Mouse (Mus musculus): ENCODE results near the gene Rev3l. TPM values are rescaled to one million over a fixed set of nuclear protein-coding genes. Genes with fewer than 3 reads are reported as not detected.

Gene Rev3l
- polyA plus RNA-seq, 1 experiment from 2014 or later = 15.6 TPM

DNA sequence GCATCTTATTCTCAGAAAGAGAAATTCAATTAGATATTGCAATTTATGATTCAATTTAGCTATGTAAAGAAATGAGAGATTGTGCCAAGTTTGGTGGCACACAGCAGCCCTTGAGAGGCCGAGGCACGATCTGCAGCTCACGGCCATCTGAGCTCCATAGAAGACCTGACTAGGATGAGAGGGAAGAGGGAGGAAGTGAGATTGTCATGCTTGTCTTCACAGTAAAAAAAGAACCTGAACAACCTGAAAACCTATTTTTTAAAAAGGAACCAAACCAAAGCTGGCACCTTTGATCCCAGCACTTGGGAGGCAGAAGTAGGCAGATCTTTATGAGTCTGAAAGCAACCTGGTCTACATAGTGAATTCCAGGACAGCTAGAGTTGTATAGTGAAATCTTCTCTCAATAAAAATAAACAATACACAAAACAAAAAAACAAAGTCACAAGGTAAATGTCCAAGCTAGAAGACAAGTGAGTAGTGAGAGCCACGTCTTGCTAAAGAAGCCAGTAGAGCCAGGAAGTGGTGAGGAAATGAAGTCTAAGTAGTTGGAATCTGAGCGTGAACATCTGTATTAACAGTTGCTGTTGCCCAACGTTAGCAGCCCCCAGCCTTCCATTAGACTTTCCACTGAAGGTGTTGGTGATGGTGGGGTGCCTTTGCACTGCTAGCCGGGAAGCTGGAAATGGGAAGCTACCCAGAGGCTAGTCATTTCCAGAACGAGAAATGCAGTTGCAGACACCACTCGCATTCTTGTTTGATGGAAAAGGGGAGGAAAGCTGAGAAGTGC is 42.2 kb downstream of the Rev3l start:
- WGBS = 87% methylated on average over 9 of the region's 9 CpGs
- H3K4me3 ChIP-seq (ENCODE audit: low read depth, low read length) = no peak overlapping the region
- H3K9ac ChIP-seq (ENCODE audit: low read length) = no peak overlapping the region
- H3K36me3 ChIP-seq (ENCODE audit: control insufficient read depth, insufficient read depth, low read length) = no peaks in the 10 kb centered on the region
- no peaks in the 10 kb centered on the region for H3K9me3 ChIP-seq (ENCODE audit: control insufficient read depth, low read length)
- no peaks in the 10 kb centered on the region for H3K27me3 ChIP-seq (ENCODE audit: control insufficient read depth, insufficient read depth, low read length)
- DNase-seq (ENCODE audit: low spot score, missing footprints) (no peak), ATAC-seq (ENCODE audit: low FRiP score) (no peak)
- H3K4me1 ChIP-seq (ENCODE audit: control insufficient read depth, insufficient read depth, low read length) = no peaks in the 10 kb centered on the region
- H3K4me2 ChIP-seq = no peak overlapping the region
- no peak overlapping the region for H3K27ac ChIP-seq (ENCODE audit: low read depth, low read length)

DNA sequence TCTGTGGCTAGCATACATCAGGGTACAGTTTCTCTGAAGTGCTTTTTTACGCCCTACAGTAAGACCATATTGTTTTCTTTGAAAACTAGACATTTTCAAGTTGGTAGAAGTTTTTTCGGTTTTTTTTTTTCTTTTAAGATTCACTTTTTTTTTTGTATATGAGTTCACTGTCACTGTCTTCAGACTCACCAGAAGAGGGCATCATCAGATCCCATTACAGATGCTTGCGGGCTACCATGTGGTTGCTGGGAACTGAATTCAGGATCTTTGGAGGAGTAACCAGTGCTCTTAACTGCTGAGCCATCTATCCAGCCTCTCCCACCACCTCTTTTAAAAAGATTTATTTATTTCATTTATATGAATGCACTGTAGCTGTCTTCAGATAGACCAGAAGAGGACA is 45.0 kb downstream of the Rev3l start:
- DNase-seq (ENCODE audit: low spot score, missing footprints) (no peak), ATAC-seq (ENCODE audit: low FRiP score) (no peak)
- H3K4me1 ChIP-seq (ENCODE audit: control insufficient read depth, insufficient read depth, low read length) = no peaks in the 10 kb centered on the region
- no peaks in the 10 kb centered on the region for H3K36me3 ChIP-seq (ENCODE audit: control insufficient read depth, insufficient read depth, low read length)
- no peaks in the 10 kb centered on the region for H3K27me3 ChIP-seq (ENCODE audit: control insufficient read depth, insufficient read depth, low read length)
- H3K4me2 ChIP-seq = no peak overlapping the region
- H3K4me3 ChIP-seq (ENCODE audit: low read depth, low read length) = no peak overlapping the region
- H3K9me3 ChIP-seq (ENCODE audit: control insufficient read depth, low read length) = no peaks in the 10 kb centered on the region
- no peak overlapping the region for H3K9ac ChIP-seq (ENCODE audit: low read length)
- no peak overlapping the region for H3K27ac ChIP-seq (ENCODE audit: low read depth, low read length)
- WGBS = 85% methylated on average over 3 of the region's 3 CpGs

DNA sequence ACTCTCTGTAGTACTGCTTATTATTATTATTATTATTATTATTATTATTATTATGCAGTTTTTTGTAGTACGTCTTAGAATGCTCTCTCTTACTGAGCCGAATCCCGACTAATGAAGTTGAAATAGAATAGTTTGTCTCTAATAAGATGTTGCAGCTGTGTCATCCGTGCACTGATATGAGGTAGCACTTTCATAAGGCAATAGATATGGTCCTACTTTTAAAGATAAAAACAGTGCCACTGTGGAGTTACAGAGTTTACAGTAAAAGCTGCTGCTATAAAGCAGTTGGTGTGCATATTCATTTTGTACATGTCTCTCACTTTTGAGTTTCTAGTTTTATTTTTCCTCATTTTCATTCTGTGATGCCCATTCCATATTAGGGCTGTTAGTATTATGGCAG is 46.4 kb downstream of the Rev3l start:
- no peak for ATAC-seq (ENCODE audit: low FRiP score)
- H3K9ac ChIP-seq (ENCODE audit: low read length) = no peak overlapping the region
- no peak for DNase-seq (ENCODE audit: low spot score, missing footprints)
- H3K9me3 ChIP-seq (ENCODE audit: control insufficient read depth, low read length) = no peaks in the 10 kb centered on the region
- H3K27me3 ChIP-seq (ENCODE audit: control insufficient read depth, insufficient read depth, low read length) = no peaks in the 10 kb centered on the region
- no peaks in the 10 kb centered on the region for H3K4me1 ChIP-seq (ENCODE audit: control insufficient read depth, insufficient read depth, low read length)
- 91% methylated on average over 4 of the region's 4 CpGs for WGBS
- no peak overlapping the region for H3K4me3 ChIP-seq (ENCODE audit: low read depth, low read length)
- no peak overlapping the region for H3K27ac ChIP-seq (ENCODE audit: low read depth, low read length)
- H3K4me2 ChIP-seq = no peak overlapping the region
- no peaks in the 10 kb centered on the region for H3K36me3 ChIP-seq (ENCODE audit: control insufficient read depth, insufficient read depth, low read length)

DNA sequence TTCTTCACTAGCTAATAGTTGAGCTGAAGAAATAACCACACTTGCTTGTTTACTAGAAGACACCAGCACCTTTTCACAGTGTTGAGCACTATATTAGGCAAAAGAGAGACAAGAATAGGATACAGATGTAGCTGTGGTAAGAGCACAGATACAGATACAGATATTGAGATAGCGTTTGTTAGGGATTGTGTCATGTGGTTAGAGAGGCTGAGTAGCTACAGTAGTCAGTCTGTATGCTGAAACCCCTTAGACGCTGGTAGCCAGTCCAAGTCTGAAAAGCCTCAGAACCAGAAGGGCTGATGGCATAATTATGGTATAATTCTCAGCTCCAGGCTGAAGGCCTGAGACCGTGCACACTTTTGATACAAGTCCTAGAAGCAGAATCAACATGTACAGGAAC is 53.3 kb downstream of the Rev3l start:
- H3K4me2 ChIP-seq = no peak overlapping the region
- 95% methylated on average over 3 of the region's 3 CpGs for WGBS
- ATAC-seq (ENCODE audit: low FRiP score) = no peak

GRCm38 (mm10) chr10:39793295-39793694 is 61.4 kb downstream of the Rev3l start:
- DNase-seq (ENCODE audit: low spot score, missing footprints) (no peak), ATAC-seq (ENCODE audit: low FRiP score) (no peak)
- Histone ChIP-seq H3K27me3 (ENCODE audit: control insufficient read depth, insufficient read depth, low read length) (no peaks in the 10 kb centered on the region), H3K4me3 (ENCODE audit: low read depth, low read length) (no peak overlapping the region), H3K36me3 (ENCODE audit: control insufficient read depth, insufficient read depth, low read length) (peaks cover 2% of the 10 kb centered on the region; the same call in 1 of the 2 replicates), H3K4me2 (no peak overlapping the region), H3K9ac (ENCODE audit: low read length) (no peak overlapping the region), H3K9me3 (ENCODE audit: control insufficient read depth, low read length) (no peaks in the 10 kb centered on the region), H3K27ac (ENCODE audit: low read depth, low read length) (no peak overlapping the region), H3K4me1 (ENCODE audit: control insufficient read depth, insufficient read depth, low read length) (no peaks in the 10 kb centered on the region)
- WGBS = 95% methylated on average over 1 of the region's 1 CpGs

More for the DNA sequence above, 53.3 kb downstream of the Rev3l start:
- Histone ChIP-seq H3K4me1 (ENCODE audit: control insufficient read depth, insufficient read depth, low read length) (no peaks in the 10 kb centered on the region), H3K9me3 (ENCODE audit: control insufficient read depth, low read length) (no peaks in the 10 kb centered on the region), H3K27me3 (ENCODE audit: control insufficient read depth, insufficient read depth, low read length) (no peaks in the 10 kb centered on the region), H3K4me3 (ENCODE audit: low read depth, low read length) (no peak overlapping the region), H3K9ac (ENCODE audit: low read length) (no peak overlapping the region), H3K27ac (ENCODE audit: low read depth, low read length) (no peak overlapping the region), H3K36me3 (ENCODE audit: control insufficient read depth, insufficient read depth, low read length) (no peaks in the 10 kb centered on the region; the same call in 1 of the 2 replicates)
- no peak for DNase-seq (ENCODE audit: low spot score, missing footprints)

DNA sequence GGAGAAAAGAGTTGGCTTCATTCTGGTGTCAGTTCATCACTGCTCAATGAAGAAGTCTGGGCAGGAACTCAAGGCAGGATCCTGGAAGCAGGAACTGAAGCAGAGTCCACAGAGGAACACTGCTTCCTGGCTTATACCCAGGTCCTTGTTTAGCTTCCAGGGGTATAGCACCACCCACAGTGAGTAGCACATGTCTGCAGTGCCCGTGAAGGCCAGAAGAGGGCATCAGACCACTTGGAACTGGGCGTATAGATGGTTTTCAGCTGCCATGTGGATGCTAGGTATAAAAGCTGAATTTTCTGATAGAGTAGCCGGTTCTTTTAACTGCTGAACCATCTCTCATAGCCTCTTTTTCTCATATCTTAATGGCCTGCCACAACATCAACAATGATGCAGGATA is 79.6 kb downstream of the Rev3l start:
- no peaks in the 10 kb centered on the region for H3K27me3 ChIP-seq (ENCODE audit: control insufficient read depth, insufficient read depth, low read length)
- H3K4me3 ChIP-seq (ENCODE audit: low read depth, low read length) = no peak overlapping the region
- H3K9me3 ChIP-seq (ENCODE audit: control insufficient read depth, low read length) = no peaks in the 10 kb centered on the region
- H3K4me1 ChIP-seq (ENCODE audit: control insufficient read depth, insufficient read depth, low read length) = no peaks in the 10 kb centered on the region
- no peak for ATAC-seq (ENCODE audit: low FRiP score)
- DNase-seq (ENCODE audit: low spot score, missing footprints) = peak; percentile 89
- H3K36me3 ChIP-seq (ENCODE audit: control insufficient read depth, insufficient read depth, low read length) = peaks cover 7% of the 10 kb centered on the region; the same call in 1 of the 2 replicates
- H3K9ac ChIP-seq (ENCODE audit: low read length) = no peak overlapping the region
- H3K4me2 ChIP-seq = no peak overlapping the region
- no peak overlapping the region for H3K27ac ChIP-seq (ENCODE audit: low read depth, low read length)
- WGBS = 67% methylated on average over 3 of the region's 3 CpGs

DNA sequence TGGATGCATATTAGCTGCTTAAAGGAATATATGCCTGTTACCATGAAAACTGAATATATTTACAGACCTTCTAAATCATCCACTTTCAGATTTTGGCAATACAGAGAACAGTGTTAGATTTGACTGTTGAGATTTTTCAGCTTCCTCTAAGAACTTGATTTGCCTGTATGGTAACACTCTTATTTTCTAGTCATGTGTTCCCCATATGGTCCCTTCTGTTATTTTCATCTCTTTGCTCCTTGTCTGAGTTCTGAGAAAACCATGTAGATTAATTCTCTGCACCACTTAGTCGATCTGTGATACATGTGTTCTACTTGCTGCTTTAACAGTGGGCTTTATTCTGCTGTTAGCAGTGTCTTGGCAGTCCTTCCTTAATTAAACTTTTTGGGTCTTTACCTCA is 110.7 kb downstream of the Rev3l start:
- Histone ChIP-seq H3K4me1 (ENCODE audit: control insufficient read depth, insufficient read depth, low read length) (no peaks in the 10 kb centered on the region), H3K27ac (ENCODE audit: low read depth, low read length) (no peak overlapping the region), H3K27me3 (ENCODE audit: control insufficient read depth, insufficient read depth, low read length) (no peaks in the 10 kb centered on the region), H3K9me3 (ENCODE audit: control insufficient read depth, low read length) (no peaks in the 10 kb centered on the region), H3K9ac (ENCODE audit: low read length) (no peak overlapping the region), H3K4me3 (ENCODE audit: low read depth, low read length) (no peak overlapping the region), H3K36me3 (ENCODE audit: control insufficient read depth, insufficient read depth, low read length) (peaks cover 2% of the 10 kb centered on the region; the same call in 1 of the 2 replicates), H3K4me2 (no peak overlapping the region)
- 95% methylated on average over 1 of the region's 1 CpGs for WGBS
- ATAC-seq (ENCODE audit: low FRiP score) (no peak), DNase-seq (ENCODE audit: low spot score, missing footprints) (no peak)

DNA sequence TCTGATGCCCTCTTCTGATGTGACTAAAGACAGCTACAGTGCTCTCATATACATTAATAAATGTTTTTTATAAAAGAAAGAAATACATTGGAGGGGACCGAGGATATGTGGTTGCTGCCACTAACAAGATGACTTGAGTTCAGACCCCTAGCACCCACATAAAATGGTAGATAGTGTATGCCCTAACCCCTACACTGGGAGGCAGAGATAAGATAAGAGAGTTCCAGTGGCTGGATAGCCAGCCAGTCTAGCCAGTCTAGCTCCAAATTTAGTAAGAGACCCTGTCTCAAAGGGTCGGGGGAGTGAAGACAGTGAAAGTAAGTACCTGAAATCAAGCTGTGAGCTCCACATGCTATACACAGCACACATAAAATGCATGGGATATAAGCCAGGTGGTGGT is 133.6 kb downstream of the Rev3l start:
- Histone ChIP-seq H3K9ac (ENCODE audit: low read length) (no peak overlapping the region), H3K9me3 (ENCODE audit: control insufficient read depth, low read length) (no peaks in the 10 kb centered on the region), H3K27me3 (ENCODE audit: control insufficient read depth, insufficient read depth, low read length) (no peaks in the 10 kb centered on the region), H3K27ac (ENCODE audit: low read depth, low read length) (no peak overlapping the region), H3K4me1 (ENCODE audit: control insufficient read depth, insufficient read depth, low read length) (no peaks in the 10 kb centered on the region), H3K36me3 (ENCODE audit: control insufficient read depth, insufficient read depth, low read length) (peaks cover 11% of the 10 kb centered on the region; the same call in 1 of the 2 replicates), H3K4me3 (ENCODE audit: low read depth, low read length) (no peak overlapping the region), H3K4me2 (no peak overlapping the region)
- ATAC-seq (ENCODE audit: low FRiP score) (no peak), DNase-seq (ENCODE audit: low spot score, missing footprints) (no peak)
- 86% methylated on average over 2 of the region's 2 CpGs for WGBS

DNA sequence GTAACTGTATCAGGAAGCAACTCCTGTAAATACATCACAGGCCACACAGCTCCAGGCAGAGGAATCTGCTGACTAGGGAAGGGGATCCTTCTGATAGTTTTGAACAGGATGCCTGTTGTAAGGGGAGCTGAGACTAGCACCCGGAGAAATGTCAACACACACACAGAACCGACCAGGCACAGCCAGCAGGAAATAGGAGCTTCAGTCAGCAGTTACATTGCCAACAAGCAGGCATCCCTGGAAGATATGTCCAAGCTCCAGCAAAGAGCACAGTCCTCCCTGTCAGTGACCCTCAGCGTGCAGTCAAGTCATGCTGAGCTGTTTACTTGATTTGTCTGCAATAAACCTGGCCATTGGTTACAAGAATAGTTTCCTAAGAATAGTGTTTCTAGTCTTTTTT is 156.7 kb downstream of the Rev3l start:
- Histone ChIP-seq H3K4me1 (ENCODE audit: control insufficient read depth, insufficient read depth, low read length) (peaks cover 7% of the 10 kb centered on the region), H3K4me2 (no peak overlapping the region), H3K36me3 (ENCODE audit: control insufficient read depth, insufficient read depth, low read length) (peaks cover 2% of the 10 kb centered on the region; the same call in 1 of the 2 replicates), H3K9me3 (ENCODE audit: control insufficient read depth, low read length) (no peaks in the 10 kb centered on the region), H3K9ac (ENCODE audit: low read length) (no peak overlapping the region), H3K27ac (ENCODE audit: low read depth, low read length) (no peak overlapping the region), H3K27me3 (ENCODE audit: control insufficient read depth, insufficient read depth, low read length) (no peaks in the 10 kb centered on the region), H3K4me3 (ENCODE audit: low read depth, low read length) (no peak overlapping the region)
- ATAC-seq (ENCODE audit: low FRiP score) = no peak
- WGBS = 60% methylated on average over 3 of the region's 3 CpGs
- DNase-seq (ENCODE audit: low spot score, missing footprints) = no peak
